Mouse (Mus musculus): ENCODE data around the gene Arhgap45. TPM values are rescaled to one million over a fixed set of nuclear protein-coding genes. Genes with fewer than 3 reads are reported as not detected.

The Arhgap45 gene
- polyA plus RNA-seq, 1 experiment: 189 TPM

DNA sequence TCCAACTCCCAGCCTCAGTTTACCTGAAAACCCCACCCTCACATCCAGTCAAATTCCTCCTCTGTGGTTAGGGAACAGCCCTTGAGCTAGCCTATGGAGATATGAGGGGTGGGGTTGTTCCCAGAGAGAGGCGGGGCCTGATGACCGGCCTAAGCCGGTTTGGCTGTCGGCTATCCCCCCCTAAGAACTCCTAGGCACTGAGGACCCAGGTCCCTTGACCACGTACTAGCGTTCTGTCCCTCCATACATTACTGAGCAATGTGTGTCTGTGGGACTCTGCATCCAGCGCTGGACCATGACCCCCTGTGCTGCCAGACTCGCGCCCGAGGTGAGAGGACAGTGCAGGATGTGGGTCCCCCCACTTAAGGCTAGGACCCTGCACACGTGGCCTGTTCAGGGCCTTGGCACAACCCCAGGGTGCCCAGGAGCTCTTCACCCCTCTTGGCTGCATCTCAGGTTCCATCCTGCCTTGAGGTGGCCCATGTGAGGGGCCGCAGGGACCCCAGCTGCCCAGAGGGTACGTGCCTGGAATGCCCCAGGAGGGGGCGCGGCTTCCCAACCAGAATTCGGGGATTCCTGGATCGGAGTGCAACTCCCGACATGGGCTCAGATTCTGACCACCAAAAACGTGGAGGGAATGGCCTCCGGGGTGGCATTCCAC lies 3.1 kb downstream of the Arhgap45 start:
- no peak for TF ChIP-seq GATA1 (IDR thresholded peaks at IDR 0.05; ENCODE audit: low read length)

DNA sequence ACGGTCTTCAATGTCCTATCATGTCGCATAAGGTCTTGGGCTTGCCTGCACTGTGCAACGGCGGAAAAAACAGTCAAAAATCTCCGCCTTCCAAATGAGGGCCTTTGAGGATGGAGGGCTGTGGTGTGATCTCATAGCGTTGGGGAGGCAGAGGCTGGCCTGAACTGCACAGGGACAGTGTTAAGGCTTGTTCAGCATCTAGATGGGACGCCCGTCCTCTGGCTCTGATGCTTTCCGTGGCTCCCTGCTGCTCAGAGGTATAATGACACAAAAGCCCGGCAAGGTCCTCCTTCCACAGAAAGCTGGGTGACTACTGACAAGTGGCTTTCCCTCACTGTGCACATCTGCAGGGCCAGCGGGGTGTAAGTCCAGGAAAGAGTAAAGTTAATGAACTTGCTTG lies 3.7 kb downstream of the Arhgap45 start:
- TF ChIP-seq GATA1 (IDR thresholded peaks at IDR 0.05; ENCODE audit: low read length): no peak

DNA sequence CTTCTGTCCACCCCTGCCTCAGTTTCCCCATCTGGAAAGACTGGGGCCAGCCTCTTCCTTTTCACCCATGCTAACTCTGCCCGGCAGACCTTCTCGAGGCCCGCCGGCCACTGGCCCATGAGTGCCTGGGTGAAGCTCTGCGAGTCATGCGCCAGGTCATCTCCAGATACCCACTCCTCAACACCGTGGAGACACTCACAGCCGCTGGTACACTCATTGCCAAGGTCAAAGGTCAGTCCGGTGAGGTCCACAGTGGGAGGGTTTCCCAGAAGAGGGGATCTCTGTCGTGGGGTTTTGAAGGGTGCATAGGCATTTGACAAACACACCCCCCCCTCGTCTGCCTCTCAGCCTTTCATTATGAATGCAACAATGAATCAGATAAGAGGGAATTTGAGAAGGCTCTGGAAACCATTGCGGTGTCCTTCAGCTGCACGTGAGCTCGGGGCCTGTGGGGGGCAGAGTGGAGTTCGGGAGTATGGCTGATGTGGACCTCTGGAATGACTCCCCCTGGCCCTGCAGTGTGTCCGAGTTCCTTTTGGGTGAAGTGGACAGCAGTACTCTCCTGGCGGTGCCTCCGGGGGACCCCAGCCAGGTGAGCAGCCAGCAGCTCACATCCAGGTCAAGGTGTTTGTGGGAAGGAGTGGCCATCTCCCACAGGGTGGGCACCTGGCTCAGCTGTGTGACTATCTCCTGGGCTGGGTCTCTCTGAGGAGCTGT lies 4.3 kb downstream of the Arhgap45 start:
- no peak for TF ChIP-seq GATA1 (IDR thresholded peaks at IDR 0.05; ENCODE audit: low read length)

DNA sequence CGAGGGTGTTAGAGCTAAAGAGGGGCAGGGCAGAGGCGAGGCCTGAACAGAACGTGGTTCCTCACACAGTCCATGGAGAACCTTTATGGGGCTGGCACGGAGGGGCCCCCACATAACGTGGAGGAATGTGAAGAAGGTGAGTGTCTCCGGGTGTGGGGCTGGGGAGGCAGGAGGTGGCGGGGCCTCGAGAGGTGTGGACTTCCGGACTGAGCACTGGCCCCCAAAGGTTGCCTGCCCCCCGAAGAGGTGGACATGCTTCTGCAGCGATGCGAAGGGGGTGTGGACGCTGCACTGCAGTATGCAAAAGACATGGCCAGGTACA lies 4.8 kb downstream of the Arhgap45 start:
- TF ChIP-seq GATA1 (IDR thresholded peaks at IDR 0.05; ENCODE audit: low read length): no peak

DNA sequence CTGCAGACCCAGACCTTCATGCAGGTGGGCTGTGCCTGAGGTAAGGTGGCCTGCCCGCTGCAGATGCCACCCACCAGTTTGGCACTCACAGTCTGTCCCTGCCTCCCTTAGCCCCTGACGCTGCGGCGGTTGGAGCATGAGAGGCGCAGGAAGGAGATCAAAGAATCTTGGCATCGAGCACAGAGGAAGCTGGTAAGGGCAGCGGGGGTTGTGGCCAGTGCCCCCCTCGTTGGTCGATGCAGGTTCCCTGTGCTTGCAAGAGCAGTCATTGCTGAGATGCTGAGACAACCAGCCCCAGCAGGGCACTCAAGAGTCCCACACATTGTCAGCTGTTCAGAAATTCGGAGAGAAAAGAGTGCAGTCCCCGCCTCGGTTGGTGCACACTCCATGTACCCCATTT lies 5.7 kb downstream of the Arhgap45 start:
- TF ChIP-seq GATA1 (IDR thresholded peaks at IDR 0.05; ENCODE audit: low read length): no peak

DNA sequence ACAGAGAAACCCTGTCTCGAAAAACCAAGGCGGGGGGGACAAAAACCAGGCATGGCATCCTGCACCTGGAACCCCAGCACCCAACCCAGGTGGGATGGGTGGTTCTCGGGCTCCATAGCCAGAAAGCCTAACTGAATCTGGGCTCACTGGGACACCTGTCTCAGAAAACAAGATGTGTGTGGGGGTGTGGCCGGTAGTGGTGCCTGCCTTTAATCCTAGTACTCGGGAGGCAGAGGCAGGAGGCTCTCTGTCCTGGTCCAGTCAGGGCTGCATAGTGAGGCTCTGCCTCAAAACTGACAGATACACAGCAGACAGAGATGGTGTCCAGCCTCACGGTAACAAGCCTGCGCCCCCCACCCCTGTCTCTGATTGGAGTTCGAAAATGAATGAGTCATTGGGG lies 6.4 kb downstream of the Arhgap45 start:
- TF ChIP-seq GATA1 (IDR thresholded peaks at IDR 0.05; ENCODE audit: low read length): no peak

DNA sequence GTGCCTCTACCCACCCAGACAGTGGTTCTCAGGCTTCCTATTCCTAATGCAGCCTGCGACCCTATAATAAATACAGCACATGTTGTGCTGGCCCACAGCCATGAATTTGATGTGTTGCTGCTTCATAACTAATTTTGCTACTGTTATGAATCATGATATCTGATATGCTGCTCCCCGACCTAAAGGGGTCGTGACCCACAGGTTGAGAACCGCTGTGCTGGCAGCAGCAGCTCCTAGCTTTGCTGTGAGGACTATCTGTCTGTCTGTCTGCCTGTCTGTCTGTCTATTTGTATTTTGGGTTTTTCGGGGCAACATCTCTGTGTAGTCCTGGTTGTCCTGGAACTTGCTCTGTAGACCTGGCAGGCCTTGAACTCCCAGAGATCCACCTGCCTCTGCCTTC lies 7.3 kb downstream of the Arhgap45 start:
- TF ChIP-seq GATA1 (IDR thresholded peaks at IDR 0.05; ENCODE audit: low read length): no peak

DNA sequence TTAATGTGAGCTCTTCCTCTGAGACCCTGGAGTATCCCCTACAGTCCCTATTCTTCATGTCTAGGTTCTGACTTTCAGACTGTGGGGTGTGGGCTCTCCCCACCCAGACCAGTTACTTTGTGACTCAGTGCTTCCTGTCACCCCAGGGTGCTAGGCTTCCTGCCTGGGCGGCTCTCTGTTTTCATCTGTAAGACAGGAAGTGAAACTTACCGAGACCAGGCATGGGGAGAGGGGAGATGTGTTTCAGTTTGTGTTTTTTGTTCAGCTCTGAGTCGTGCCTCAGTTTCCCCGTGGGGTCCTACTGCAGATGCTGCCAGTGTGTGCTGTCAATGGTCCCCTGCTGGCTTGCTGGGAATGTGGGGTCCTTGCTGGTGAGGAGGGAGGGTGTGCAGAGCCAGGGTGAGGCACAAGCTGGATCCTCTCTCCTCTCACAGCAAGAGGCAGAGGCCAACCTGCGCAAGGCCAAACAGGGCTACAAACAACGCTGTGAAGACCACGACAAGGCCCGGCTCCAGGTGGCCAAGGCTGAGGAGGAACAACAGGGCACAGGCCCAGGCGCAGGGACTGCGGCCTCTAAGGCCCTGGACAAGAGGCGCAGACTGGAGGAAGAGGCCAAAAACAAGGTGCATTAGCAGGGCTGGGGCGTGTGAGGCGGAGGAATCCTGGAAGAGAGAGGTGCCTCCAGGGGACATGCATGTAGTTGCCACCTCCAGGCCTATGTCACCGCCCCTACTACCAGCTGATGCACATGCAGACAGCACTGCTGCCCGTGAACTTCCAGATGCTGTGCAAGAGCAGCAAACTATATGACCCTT lies 8.0 kb downstream of the Arhgap45 start:
- TF ChIP-seq GATA1 (IDR thresholded peaks at IDR 0.05; ENCODE audit: low read length): no peak

DNA sequence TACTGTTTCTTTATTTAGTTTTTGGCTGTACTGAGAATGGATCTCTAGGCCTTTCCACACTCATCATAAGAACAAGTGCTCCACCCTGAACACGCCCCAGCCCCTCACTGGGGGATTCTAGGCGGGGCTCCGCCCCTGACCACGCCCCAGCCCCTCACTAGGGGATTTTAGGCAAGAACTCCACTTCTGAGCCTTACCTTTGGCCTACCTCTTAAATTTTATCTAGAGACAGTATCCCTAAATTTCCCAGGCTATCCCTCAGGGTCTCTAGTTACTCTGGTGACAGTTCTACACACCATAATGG lies 8.5 kb downstream of the Arhgap45 start:
- TF ChIP-seq GATA1 (IDR thresholded peaks at IDR 0.05; ENCODE audit: low read length): no peak

DNA sequence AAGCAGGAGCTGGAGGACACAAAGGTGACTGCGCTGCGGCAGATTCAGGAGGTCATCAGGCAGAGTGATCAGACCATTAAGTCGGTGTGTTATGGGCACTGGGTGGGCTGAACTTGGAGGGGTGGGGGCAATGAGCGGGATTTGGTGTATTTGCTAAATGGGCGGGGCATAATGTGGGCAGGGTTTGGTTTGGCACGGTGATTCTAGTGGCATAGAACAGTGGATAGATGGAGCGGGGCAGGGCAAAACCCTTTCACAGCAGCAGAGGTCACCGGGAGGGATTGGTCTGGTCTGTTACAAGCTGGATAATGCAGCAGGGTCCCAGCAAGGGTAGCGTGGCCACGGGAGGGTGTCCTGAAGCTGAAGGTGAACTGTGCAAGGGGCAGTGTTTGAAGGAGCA lies 9.0 kb downstream of the Arhgap45 start:
- TF ChIP-seq GATA1 (IDR thresholded peaks at IDR 0.05; ENCODE audit: low read length): no peak

DNA sequence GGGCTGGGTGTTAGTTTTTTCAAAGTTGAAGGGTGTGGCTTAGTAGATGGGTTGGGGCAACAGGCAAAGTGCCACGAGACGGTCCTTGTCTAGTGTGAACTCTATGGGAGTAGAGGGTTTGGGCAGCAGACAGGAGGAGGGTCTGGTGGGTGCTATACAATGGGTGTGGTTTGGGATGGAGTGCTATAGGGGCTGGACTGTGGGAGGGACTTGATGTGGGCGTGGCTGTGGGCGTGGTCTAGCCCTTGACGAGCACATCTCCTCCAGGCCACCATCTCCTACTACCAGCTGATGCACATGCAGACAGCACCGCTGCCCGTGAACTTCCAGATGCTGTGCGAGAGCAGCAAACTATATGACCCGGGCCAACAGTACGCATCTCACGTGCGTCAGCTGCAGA lies 9.4 kb downstream of the Arhgap45 start:
- TF ChIP-seq GATA1 (IDR thresholded peaks at IDR 0.05; ENCODE audit: low read length): no peak

DNA sequence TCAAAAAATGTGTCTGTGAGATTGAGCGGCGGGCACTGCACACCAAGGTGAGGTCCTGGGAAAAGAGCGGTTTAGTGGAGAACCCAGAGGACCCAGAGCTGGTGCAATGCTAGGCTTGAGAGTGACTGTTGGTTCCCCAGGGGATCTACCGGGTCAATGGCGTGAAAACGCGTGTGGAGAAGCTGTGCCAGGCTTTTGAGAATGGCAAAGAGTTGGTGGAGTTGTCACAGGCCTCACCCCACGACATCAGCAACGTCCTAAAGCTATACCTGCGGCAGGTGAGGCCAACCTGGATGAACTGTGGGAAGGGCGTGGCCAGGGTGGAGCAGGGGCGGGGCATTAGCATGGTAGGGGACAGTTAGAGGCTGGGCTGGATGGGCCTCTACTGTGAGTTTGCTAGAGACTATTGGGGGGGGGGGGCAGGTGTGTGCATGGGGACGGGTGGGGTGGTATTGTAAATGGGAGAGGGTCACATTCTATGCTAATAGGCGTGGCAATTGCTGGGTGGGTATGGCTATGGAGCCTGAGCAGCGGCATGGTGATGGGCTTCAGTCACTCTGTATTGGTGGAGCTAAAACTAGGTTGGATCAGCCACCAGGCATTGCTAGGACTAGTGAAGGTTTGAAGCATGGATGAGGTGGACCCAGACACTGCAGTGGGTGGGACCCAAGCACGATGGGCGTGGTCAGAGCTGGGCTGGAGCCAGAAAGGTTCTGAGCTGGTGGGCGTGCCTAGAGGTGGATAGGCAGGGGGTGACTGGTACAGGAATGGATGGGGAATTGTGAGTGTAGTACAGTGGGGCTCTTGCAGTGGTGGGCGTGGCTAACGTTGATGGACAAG lies 11.4 kb downstream of the Arhgap45 start:
- no peak for TF ChIP-seq GATA1 (IDR thresholded peaks at IDR 0.05; ENCODE audit: low read length)

DNA sequence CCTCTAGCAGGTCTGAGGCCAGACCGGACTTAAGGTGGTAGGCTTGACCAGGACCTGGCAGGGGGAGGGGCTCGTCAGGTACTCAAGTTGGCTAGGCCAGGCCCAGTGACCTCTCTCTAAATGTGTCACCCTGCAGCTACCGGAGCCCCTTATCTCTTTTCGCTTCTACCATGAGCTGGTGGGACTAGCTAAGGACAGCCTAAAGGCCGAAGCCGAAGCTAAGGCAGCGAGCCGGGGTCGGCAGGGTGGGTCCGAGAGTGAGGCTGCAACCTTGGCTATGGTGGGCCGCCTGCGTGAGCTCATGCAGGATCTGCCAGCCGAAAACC lies 12.0 kb downstream of the Arhgap45 start:
- no peak for TF ChIP-seq GATA1 (IDR thresholded peaks at IDR 0.05; ENCODE audit: low read length)

DNA sequence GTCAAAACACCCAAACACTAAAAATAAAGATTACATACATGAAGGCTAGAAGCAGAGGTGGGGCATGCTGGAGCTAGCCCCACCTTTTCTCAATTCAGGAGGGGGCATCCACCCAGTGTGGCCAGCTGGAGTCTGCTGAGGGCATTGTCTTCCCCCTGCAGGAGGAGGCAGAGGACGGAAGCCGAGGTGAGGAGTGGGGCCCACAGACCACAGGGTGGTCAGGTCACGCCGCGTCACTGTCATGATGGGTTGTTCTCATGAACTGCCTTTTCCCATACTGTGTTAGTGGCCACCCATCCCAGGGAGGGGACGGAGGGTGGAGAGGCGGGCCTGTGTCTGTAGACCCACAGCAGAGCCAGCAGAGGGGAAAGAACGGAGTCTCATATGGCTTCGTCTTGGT lies 13.7 kb downstream of the Arhgap45 start:
- TF ChIP-seq GATA1 (IDR thresholded peaks at IDR 0.05; ENCODE audit: low read length): no peak

DNA sequence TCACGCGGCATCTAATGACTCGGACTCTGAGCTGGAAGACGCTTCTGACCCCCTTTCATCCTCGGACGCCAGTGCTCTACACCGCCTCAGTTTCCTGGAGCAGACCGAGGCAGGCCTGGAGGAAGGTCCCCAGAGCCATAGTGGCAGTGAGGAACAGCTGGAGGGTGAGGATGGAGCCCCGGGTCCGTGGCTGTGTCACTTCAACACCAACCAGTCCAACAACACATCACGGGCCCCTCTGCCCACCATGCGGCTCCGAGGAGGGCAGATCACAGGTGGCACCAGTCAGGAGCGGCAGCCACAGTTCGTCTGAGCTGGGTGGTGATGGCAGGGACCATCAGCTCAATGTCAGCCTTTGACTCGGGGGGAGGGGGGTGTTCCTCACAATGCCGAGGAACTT lies 14.3 kb downstream of the Arhgap45 start:
- no peak for TF ChIP-seq GATA1 (IDR thresholded peaks at IDR 0.05; ENCODE audit: low read length)

Measured in G1E-ER4 (cell line).